Mouse (Mus musculus) layer of hippocampus, adult 8-10 months (tissue): ENCODE measurements around the gene Frg2f1. TPM values are rescaled to one million over a fixed set of nuclear protein-coding genes. Genes with fewer than 3 reads are reported as not detected.

ENCODE experiments used
- DNase-seq, 2 experiments: peaks; one replicate each; pipeline ENCODE4 v3.0.0; 2022; ENCODE audit warnings: low spot score in 2 of 2
- total RNA-seq, 4 experiments: library from RNA; stranded (reverse); gene quantifications; 2 replicates each; pipeline ENCODE4 v1.2.4; 2022

Gene Frg2f1
- total RNA-seq, 4 experiments from 2014 or later: 20.4 to 23.7 (median 21.5) TPM

DNA sequence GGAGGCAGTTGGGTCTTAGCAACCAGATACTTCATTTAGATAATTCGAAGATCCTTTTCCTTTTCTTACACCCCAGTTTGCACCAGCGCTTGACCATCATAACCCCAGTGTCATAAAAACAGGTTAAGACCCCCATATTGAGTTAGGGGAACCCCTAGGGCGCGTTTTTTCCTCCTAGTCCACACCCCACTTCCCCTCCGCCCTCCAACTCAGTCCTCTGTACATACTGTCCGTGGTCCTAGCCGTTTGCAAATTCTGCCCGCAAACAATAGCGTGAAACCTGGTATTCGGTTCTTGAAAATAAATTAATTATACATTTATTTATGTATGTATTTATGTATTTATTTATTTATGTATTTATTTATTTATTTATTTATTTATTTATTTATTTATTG is 46.4 kb downstream of the Frg2f1 start:
- no peak for DNase-seq

DNA sequence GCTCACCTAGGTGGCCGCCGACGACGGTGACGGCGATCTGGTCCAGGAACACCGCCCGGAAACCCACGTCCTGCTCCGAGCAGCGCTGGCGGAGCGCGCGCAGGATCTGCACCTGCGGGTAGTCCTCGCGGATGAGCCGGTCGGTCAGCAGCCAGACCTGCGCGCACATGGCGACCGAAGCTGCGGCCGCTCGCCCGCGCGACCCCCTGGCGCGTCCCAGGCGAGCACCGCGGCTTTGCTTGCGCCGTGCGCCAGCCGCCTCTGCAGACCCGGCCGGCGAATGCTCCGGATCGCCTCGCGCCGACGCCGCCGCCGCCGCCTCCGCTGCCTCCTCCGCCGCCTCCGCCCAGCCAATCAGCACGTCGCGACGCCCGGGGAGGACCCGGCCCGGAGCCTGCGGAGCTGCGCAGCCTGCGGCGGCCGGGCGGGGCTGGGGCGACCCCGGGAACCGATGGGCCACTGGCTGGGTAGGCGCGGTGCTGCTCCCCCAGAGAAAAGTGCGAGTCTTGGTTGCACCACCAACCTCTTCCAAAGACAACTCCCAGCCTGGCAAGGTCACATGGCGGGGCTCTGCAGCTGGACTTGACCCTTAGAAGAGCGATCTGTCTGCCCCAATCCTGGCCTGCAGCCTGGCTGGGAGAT is 46.9 kb downstream of the Frg2f1 start, which contains the start of gene Rimkla:
Rimkla (minus strand) TSS at position 338 of the 642 bp plus-strand sequence.
- DNase-seq: peak; percentile 25 to 62

- no peak for DNase-seq
Observed at GRCm38 (mm10) chr4:119490806-119491205, 48.5 kb downstream of the Frg2f1 start.

DNA sequence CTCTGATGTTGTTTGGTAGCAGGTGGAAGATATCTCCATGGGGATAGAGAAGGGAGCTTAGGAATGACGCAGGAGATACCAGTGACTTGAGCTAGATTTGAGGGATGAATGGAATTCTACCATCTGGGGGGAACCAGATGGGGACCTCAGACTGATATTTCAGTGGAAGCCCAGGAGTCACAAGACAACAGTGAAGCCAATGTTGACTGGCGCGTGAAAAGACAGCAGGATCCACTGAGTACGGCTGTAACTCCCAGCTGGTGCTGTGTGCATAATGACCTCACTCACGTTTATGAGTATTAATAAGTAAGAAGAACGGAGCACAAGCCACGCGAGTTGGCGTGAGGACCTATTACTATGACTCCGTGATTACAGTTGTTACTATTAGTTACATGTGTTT is 49.7 kb downstream of the Frg2f1 start:
- peak in 1 of 2 experiments; percentile 23 for DNase-seq

DNA sequence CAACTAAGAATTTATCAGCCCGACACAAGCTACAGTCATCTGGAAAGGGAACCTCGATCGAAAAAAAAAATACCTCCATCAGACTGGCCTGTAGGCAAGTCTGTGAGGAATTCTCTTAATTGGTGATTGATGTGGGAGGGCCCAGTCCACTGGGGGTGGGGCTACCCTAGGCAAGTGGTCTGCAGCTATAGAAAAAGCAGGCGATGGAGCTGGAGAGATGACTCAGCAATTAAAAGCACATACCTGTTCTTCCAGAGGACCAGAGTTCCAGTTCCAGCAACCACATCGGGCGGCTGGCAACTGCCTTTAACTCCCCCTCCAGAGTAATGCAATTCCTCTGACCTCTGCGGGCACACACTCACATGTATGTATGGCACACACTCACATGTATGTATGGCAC is 54.4 kb downstream of the Frg2f1 start:
- DNase-seq: no peak

DNA sequence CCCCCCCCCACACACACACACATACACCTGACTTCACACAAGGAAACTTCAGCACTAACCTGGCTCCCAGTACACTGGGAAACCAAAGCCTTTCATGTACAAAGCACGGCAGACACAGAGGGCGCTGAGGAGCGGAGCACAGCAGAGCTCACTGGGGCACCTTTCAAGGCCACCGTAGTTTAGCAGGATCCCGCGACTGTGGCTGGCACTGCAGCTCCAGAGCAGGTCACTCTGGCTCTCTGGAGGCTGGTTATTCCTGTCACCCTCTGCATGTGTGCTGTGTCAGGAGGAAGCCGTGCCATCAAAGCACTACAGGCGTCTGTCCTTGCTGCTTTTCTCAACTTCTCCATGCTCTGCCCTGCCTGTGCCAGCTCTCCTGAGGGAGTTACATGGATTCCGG is 56.3 kb downstream of the Frg2f1 start:
- DNase-seq: no peak

Other genes with a start within 250 kb of the Frg2f1 start
- gene Ybx1, start 244.9 kb downstream of the Frg2f1 start, total RNA-seq: 100 to 1,000 TPM; 198 to 253 (median 227) TPM
- gene Ppih, start 219.0 kb downstream of the Frg2f1 start, total RNA-seq: 10 to 100 TPM; 16.9 to 23.9 (median 22.6) TPM
- 10 to 100 TPM; 20.5 to 25.5 (median 22.6) TPM for gene Ccdc30, start 124.0 kb downstream of the Frg2f1 start, total RNA-seq
- gene Ppcs, start 117.1 kb downstream of the Frg2f1 start, total RNA-seq: 1 to 10 TPM; 3.9 to 8.8 (median 5.9) TPM
- gene Zmynd12, start 116.7 kb downstream of the Frg2f1 start, total RNA-seq: under 1 TPM in 3 of 4 experiments, not detected in 1; 0.48 to 0.94 (median 0.55) TPM
- gene Rimkla, start 46.9 kb downstream of the Frg2f1 start, total RNA-seq: 10 to 100 TPM; 11.8 to 18.2 (median 13.2) TPM
- 10 to 100 TPM; 71.9 to 96.3 (median 78.0) TPM for gene Foxj3, start 2.5 kb downstream of the Frg2f1 start, total RNA-seq
- gene Guca2a, start 98.2 kb upstream of the Frg2f1 start, total RNA-seq: not detected
- gene Guca2b, start 119.4 kb upstream of the Frg2f1 start, total RNA-seq: not detected
- 10 to 100 TPM; 47.7 to 56.0 (median 51.0) TPM for gene Hivep3, start 194.3 kb upstream of the Frg2f1 start, total RNA-seq